Mouse (Mus musculus): ENCODE data around the gene App.

- no peak for TF ChIP-seq CTCF (IDR thresholded peaks at IDR 0.05; ENCODE audit: low read depth)
- TF ChIP-seq EP300 (IDR thresholded peaks at IDR 0.05; ENCODE audit: low read depth), result no peak
Observed at GRCm38 (mm10) chr16:84966096-84966495, 207.5 kb downstream of the App start.
